Mouse (Mus musculus) layer of hippocampus, adult 9-10 months (tissue): Measurements from ENCODE around the gene Zbtb22.
A peak's percentile ranks its signal among the peaks of the same experiment; 100 is the strongest.
"Not testable (repeated sequence)": the region's sequence is repeated elsewhere in the genome, so short reads cannot be mapped to it uniquely, and the experiment has no call there.

ENCODE experiments used
- DNase-seq: peaks from one replicate; pipeline ENCODE4 v3.0.0; 2022; ENCODE audit warnings: low spot score

Zbtb22 gene

GRCm38 (mm10) chr17:33915671-33916250, at the start of gene Zbtb22, which contains the start of gene Tapbp:
Zbtb22 (plus strand) TSS chr17:33915904.
Tapbp (plus strand) TSS chr17:33915899.
- DNase-seq, result peak; percentile 91

- DNase-seq, result not testable (repeated sequence)
Measured at GRCm38 (mm10) chr17:33873537-33873936, 42.2 kb upstream of the Zbtb22 start, which contains the start of gene Gm7029. Gm7029 (plus strand) TSS chr17:33873837.

GRCm38 (mm10) chr17:33874411-33874810, 41.3 kb upstream of the Zbtb22 start:
- DNase-seq, result no peak

GRCm38 (mm10) chr17:33875797-33876196, 39.9 kb upstream of the Zbtb22 start:
- DNase-seq, result not testable (repeated sequence)

- not testable (repeated sequence) for DNase-seq
Measured at GRCm38 (mm10) chr17:33884320-33884719, 31.4 kb upstream of the Zbtb22 start.

GRCm38 (mm10) chr17:33887802-33888201, 27.9 kb upstream of the Zbtb22 start:
- DNase-seq, result not testable (repeated sequence)

- DNase-seq, result not testable (repeated sequence)
Measured at GRCm38 (mm10) chr17:33888230-33888629, 27.5 kb upstream of the Zbtb22 start.

GRCm38 (mm10) chr17:33889941-33890532, 25.7 kb upstream of the Zbtb22 start:
- DNase-seq, result not testable (repeated sequence)

GRCm38 (mm10) chr17:33890533-33891059, 25.1 kb upstream of the Zbtb22 start, which contains the start of gene Kifc1:
Kifc1 (minus strand) TSS chr17:33890661.
- DNase-seq, result peak; percentile 97

GRCm38 (mm10) chr17:33891357-33891756, 24.3 kb upstream of the Zbtb22 start:
- no peak for DNase-seq

GRCm38 (mm10) chr17:33891892-33892291, 23.8 kb upstream of the Zbtb22 start:
- DNase-seq, result not testable (repeated sequence)

- DNase-seq, result no peak
Measured at GRCm38 (mm10) chr17:33892429-33892828, 23.3 kb upstream of the Zbtb22 start.

GRCm38 (mm10) chr17:33893011-33893410, 22.7 kb upstream of the Zbtb22 start:
- DNase-seq, result not testable (repeated sequence)

- DNase-seq, result no peak
Measured at GRCm38 (mm10) chr17:33897114-33897794, 18.4 kb upstream of the Zbtb22 start.

- DNase-seq, result not testable (repeated sequence)
Measured at GRCm38 (mm10) chr17:33898193-33898592, 17.5 kb upstream of the Zbtb22 start.

- DNase-seq, result no peak
Measured at GRCm38 (mm10) chr17:33899642-33900041, 16.1 kb upstream of the Zbtb22 start.

GRCm38 (mm10) chr17:33900281-33900988, 15.3 kb upstream of the Zbtb22 start:
- no peak for DNase-seq

- no peak for DNase-seq
Measured at GRCm38 (mm10) chr17:33900989-33901314, 14.8 kb upstream of the Zbtb22 start.

GRCm38 (mm10) chr17:33901653-33902052, 14.1 kb upstream of the Zbtb22 start:
- no peak for DNase-seq

- DNase-seq, result no peak
Measured at GRCm38 (mm10) chr17:33902079-33902478, 13.6 kb upstream of the Zbtb22 start.

GRCm38 (mm10) chr17:33902491-33902890, 13.2 kb upstream of the Zbtb22 start:
- DNase-seq, result no peak
